Mouse (Mus musculus) CH12.LX (cell line): Measurements from ENCODE around the gene Inpp5a.

ENCODE experiments used
- CHD2 ChIP-seq: IDR thresholded peaks from 2 replicates; pipeline ENCODE4 v1.6.1; 2011; ENCODE audit warnings: low read length, improper control_type of control experiment
- CTCF ChIP-seq, 2 experiments: IDR thresholded peaks in 1 of 2; conservative IDR thresholded peaks in 1 of 2; 2 replicates each; pipeline ENCODE4 v1.5.1; 2011 to 2012; ENCODE audit warnings: low read depth in 2 of 2, low read length in 2 of 2, improper control_type of control experiment in 1 of 2, inconsistent platforms in 1 of 2, mild to moderate bottlenecking in 1 of 2, moderate library complexity in 1 of 2
- EP300 ChIP-seq: IDR thresholded peaks from 2 replicates; pipeline ENCODE4 v1.6.1; 2011; ENCODE audit warnings: low read length, improper control_type of control experiment
- MEF2A ChIP-seq: IDR thresholded peaks from 2 replicates; pipeline ENCODE4 v1.6.1; 2014; ENCODE audit warnings: low read depth, mild to moderate bottlenecking, inconsistent platforms, low read length, improper control_type of control experiment, borderline replicate concordance
- POLR2A ChIP-seq: IDR thresholded peaks from 2 replicates; pipeline ENCODE4 v1.6.1; 2011; ENCODE audit warnings: low read depth, mild to moderate bottlenecking, improper control_type of control experiment, low read length
- SIN3A ChIP-seq: IDR thresholded peaks from 2 replicates; pipeline ENCODE4 v1.6.1; 2012; ENCODE audit warnings: low read length, improper control_type of control experiment, inconsistent platforms

- TF ChIP-seq SIN3A (no peak), CTCF (conservative IDR thresholded peaks at IDR 0.05 in 1 of 2, IDR thresholded peaks at IDR 0.05 in 1 of 2; ENCODE audit: low read depth in 2 of 2, low read length in 2 of 2) (no peak), MEF2A (no peak), EP300 (no peak), CHD2 (no peak), POLR2A (no peak)
Measured at GRCm38 (mm10) chr7:139465538-139465937, 76.6 kb downstream of the Inpp5a start.
